Mouse (Mus musculus): ENCODE data around the gene Srpk2.

- TF ChIP-seq POLR2A (IDR thresholded peaks at IDR 0.05; ENCODE audit: borderline replicate concordance, extremely low read depth, insufficient read depth, insufficient read length, poor library complexity, severe bottlenecking) (no peak), CTCF (IDR thresholded peaks at IDR 0.05; ENCODE audit: borderline replicate concordance, extremely low read depth, insufficient read depth, insufficient read length) (no peak)
Measured at GRCm38 (mm10) chr5:23562278-23563060, 121.9 kb downstream of the Srpk2 start.

Measured in brain, embryonic 14.5 days (tissue).